Mouse (Mus musculus): ENCODE data around the gene Map3k5. TPM values are rescaled to one million over a fixed set of nuclear protein-coding genes. Genes with fewer than 3 reads are reported as not detected.

Gene Map3k5
- polyA plus RNA-seq, 1 experiment, result 2.2 TPM

DNA sequence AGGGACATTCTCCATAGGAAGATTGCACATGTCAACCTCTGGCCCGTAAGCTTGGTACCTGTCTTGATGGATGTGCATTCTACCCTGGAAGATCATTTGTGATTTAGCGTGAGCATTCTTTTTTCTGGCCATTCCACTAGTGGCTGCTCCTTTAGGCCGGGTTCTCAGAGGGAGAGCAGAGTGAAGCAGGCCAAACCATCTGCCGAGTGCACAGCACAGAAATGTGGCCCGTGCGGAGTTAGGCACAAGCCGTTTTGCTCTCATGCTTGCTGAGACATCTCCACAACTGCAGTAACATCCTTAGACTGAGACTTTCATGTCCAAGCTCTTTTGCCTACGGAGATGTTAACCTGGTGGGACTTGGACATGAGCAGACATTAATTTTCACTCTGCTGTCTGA is 107.8 kb downstream of the Map3k5 start:
- Histone ChIP-seq H3K27me3 (ENCODE audit: control insufficient read depth, insufficient read depth, low read length) (no peaks in the 10 kb centered on the region), H3K27ac (ENCODE audit: insufficient read depth, low read depth, low read length) (no peak overlapping the region), H3K36me3 (ENCODE audit: control insufficient read depth, insufficient read depth, low read length) (no peaks in the 10 kb centered on the region), H3K4me3 (ENCODE audit: low read depth, low read length) (no peak overlapping the region), H3K4me1 (ENCODE audit: control insufficient read depth, insufficient read depth, insufficient read length, low read length) (peaks cover 3% of the 10 kb centered on the region; the same call in 1 of the 2 replicates)
- TF ChIP-seq CTCF (IDR thresholded peaks at IDR 0.05; ENCODE audit: extremely low read depth, insufficient read length, insufficient replicate concordance, low read depth, low read length) (no peak), POLR2A (IDR thresholded peaks at IDR 0.05; ENCODE audit: low read depth, low read length) (no peak)
- 97% methylated on average over 8 of the region's 8 CpGs for WGBS

DNA sequence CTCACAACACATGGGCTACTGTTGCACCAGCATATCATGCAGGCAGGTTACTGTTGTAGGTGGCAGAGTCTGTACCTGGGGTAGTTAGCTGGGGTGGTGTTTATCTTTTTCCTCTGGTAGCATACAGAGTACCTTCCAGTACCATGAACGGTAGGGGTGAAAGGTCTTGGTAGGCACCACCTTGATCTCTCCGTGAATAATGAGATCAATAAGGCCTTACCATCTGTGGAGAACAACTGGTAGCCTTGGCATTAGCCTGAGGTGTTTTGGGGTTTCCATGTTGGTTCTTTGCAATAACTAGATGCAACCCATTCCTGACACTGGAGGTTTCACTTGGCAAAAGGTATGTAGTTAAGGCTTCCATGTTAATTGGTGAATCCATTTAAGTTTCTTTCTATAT is 109.8 kb downstream of the Map3k5 start:
- Histone ChIP-seq H3K36me3 (ENCODE audit: control insufficient read depth, insufficient read depth, low read length) (no peaks in the 10 kb centered on the region), H3K4me1 (ENCODE audit: control insufficient read depth, insufficient read depth, insufficient read length, low read length) (peaks cover 3% of the 10 kb centered on the region; the same call in 1 of the 2 replicates), H3K27ac (ENCODE audit: insufficient read depth, low read depth, low read length) (no peak overlapping the region), H3K4me3 (ENCODE audit: low read depth, low read length) (no peak overlapping the region), H3K27me3 (ENCODE audit: control insufficient read depth, insufficient read depth, low read length) (no peaks in the 10 kb centered on the region)
- WGBS, result 29% methylated on average over 2 of the region's 2 CpGs
- TF ChIP-seq CTCF (IDR thresholded peaks at IDR 0.05; ENCODE audit: extremely low read depth, insufficient read length, insufficient replicate concordance, low read depth, low read length) (no peak), POLR2A (IDR thresholded peaks at IDR 0.05; ENCODE audit: low read depth, low read length) (no peak)

DNA sequence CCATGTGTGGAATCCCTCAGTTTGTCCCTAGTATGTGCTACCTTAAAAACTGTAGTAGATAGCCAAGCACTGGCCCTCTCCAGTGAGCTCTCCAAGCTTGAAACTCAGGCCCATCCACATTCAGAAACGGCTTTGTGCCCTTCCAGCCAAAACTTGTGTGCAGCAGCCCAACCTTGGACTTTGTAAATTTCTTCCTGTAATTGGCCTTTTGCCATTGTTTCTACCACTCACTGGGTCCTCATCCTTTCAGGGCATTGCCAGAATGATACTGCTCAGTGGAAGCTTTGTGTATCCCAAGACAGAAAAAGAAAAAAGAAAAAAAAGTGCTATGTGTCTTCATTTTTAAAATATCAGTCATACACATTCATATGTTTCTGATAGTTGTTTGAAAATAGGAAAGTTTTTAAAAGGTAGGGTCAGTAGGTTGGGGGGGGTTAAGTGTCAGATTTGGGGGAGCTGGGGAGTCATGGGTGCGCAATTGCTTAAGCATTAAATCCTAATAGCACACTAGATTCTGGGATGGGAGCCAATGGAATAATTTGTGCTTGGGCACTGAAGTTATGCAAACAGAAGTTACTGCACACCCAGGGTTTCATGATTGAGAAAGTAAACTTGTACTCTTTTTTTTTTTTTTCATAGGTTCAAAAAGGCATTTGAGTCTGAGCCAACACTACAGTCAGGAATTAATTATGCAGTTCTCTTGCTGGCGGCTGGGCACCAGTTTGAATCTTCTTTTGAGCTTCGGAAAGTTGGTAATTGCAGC is 111.6 kb downstream of the Map3k5 start:
- Histone ChIP-seq H3K4me3 (ENCODE audit: low read depth, low read length) (no peak overlapping the region), H3K27me3 (ENCODE audit: control insufficient read depth, insufficient read depth, low read length) (no peaks in the 10 kb centered on the region), H3K27ac (ENCODE audit: insufficient read depth, low read depth, low read length) (peak overlapping the region; percentile 6; the same call in 1 of the 2 replicates), H3K4me1 (ENCODE audit: control insufficient read depth, insufficient read depth, insufficient read length, low read length) (no peaks in the 10 kb centered on the region; the same call in 1 of the 2 replicates), H3K36me3 (ENCODE audit: control insufficient read depth, insufficient read depth, low read length) (0 out of 2 replicates have a peak, but pooled peaks cover 2% of the 10 kb centered on the region)
- 12% methylated on average over 4 of the region's 4 CpGs for WGBS
- no peak for TF ChIP-seq POLR2A (IDR thresholded peaks at IDR 0.05; ENCODE audit: low read depth, low read length)
- no peak for TF ChIP-seq CTCF (IDR thresholded peaks at IDR 0.05; ENCODE audit: extremely low read depth, insufficient read length, insufficient replicate concordance, low read depth, low read length)

DNA sequence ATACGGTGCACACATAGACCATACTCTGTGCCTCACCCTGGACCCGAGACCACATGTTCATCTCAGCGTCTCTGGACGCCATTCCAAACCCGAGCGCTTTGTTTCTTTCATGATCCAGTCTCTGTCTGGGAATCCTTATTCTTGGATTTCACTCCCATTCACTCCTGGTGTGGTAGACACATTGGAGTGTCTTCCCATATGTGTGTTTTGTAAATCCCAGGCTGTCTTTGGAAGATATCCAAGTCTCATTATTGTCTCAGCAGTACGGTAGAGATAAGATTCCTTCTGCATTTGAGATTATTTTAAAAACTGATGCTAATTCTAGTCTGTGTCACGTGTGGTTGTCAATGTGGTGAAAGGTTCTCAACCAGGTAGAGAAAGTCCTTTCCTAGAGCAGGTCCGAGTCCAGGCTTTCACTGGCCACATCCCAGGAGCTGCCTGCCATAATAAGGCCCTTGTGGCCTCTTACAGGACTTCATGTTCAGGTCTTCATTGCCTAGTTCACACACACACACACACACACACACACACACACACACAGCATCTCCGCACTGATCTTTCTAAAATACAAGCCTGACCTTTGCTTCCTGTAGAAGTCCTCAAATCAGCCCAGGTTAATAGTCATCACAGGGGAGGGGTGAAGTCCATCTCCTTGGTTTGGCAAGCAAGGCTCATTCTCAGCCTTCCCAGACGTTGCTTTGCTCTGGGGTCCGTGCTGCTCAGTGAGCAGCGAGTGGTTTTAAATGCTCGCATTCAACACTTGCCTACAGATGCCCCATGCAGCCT is 122.8 kb downstream of the Map3k5 start:
- Histone ChIP-seq H3K4me1 (ENCODE audit: control insufficient read depth, insufficient read depth, insufficient read length, low read length) (0 out of 2 replicates have a peak, but pooled peaks cover 3% of the 10 kb centered on the region), H3K27me3 (ENCODE audit: control insufficient read depth, insufficient read depth, low read length) (no peaks in the 10 kb centered on the region), H3K4me3 (ENCODE audit: low read depth, low read length) (no peak overlapping the region), H3K36me3 (ENCODE audit: control insufficient read depth, insufficient read depth, low read length) (peaks cover 4% of the 10 kb centered on the region), H3K27ac (ENCODE audit: insufficient read depth, low read depth, low read length) (no peak overlapping the region)
- no peak for TF ChIP-seq CTCF (IDR thresholded peaks at IDR 0.05; ENCODE audit: extremely low read depth, insufficient read length, insufficient replicate concordance, low read depth, low read length)
- 80% methylated on average over 14 of the region's 14 CpGs for whole genome bisulfite sequencing

DNA sequence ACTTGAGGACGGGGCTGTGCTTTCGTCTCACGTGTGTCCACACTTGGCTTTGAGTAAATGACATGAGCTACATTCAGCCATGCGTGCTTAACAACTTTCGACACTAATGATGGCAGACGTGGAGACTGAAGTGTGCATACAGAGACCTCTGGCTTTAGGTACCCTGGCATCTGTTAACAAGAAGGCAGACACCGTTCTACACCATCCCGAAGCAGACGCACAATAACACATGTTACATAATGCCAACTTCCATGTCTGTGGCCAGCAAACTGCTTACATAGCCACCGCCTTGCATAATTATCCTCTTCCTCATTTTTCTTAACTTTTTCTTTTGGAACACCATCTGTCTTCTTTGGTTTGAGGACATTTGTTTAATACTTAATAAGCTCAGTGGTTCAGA is 123.8 kb downstream of the Map3k5 start:
- TF ChIP-seq POLR2A (IDR thresholded peaks at IDR 0.05; ENCODE audit: low read depth, low read length) (no peak), CTCF (IDR thresholded peaks at IDR 0.05; ENCODE audit: extremely low read depth, insufficient read length, insufficient replicate concordance, low read depth, low read length) (no peak)
- WGBS, result 85% methylated on average over 10 of the region's 10 CpGs
- H3K36me3 ChIP-seq (ENCODE audit: control insufficient read depth, insufficient read depth, low read length), result peaks cover 4% of the 10 kb centered on the region
- no peak overlapping the region for H3K27ac ChIP-seq (ENCODE audit: insufficient read depth, low read depth, low read length)
- H3K4me1 ChIP-seq (ENCODE audit: control insufficient read depth, insufficient read depth, insufficient read length, low read length), result 0 out of 2 replicates have a peak, but pooled peaks cover 3% of the 10 kb centered on the region
- H3K27me3 ChIP-seq (ENCODE audit: control insufficient read depth, insufficient read depth, low read length), result no peaks in the 10 kb centered on the region
- H3K4me3 ChIP-seq (ENCODE audit: low read depth, low read length), result no peak overlapping the region

DNA sequence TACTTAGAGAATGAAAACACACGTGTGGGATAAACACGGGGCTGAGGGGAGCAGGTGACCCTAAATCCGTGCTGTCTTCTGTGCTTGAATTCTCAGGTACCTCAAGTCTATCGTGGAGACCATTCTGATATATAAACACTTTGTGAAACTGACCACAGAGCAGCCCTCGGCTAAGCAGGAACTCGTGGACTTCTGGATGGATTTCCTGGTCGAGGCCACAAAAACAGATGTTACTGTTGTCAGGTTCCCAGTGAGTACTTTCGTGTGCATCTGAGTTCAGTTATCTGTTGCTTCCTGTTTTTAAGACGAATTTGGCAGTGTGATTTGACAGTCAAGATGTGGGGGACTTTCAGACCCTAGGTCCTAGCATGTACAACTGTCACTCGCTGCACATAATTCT is 124.6 kb downstream of the Map3k5 start:
- H3K27me3 ChIP-seq (ENCODE audit: control insufficient read depth, insufficient read depth, low read length), result no peaks in the 10 kb centered on the region
- 0 out of 2 replicates have a peak, but pooled peaks cover 3% of the 10 kb centered on the region for H3K4me1 ChIP-seq (ENCODE audit: control insufficient read depth, insufficient read depth, insufficient read length, low read length)
- TF ChIP-seq CTCF (IDR thresholded peaks at IDR 0.05; ENCODE audit: extremely low read depth, insufficient read length, insufficient replicate concordance, low read depth, low read length) (no peak), POLR2A (IDR thresholded peaks at IDR 0.05; ENCODE audit: low read depth, low read length) (no peak)
- 73% methylated on average over 10 of the region's 10 CpGs for WGBS
- H3K36me3 ChIP-seq (ENCODE audit: control insufficient read depth, insufficient read depth, low read length), result peaks cover 4% of the 10 kb centered on the region
- H3K4me3 ChIP-seq (ENCODE audit: low read depth, low read length), result no peak overlapping the region
- no peak overlapping the region for H3K27ac ChIP-seq (ENCODE audit: insufficient read depth, low read depth, low read length)
